Comparison of ENCODE assay signal across 10 mouse cellular contexts in the genomic region with DNA sequence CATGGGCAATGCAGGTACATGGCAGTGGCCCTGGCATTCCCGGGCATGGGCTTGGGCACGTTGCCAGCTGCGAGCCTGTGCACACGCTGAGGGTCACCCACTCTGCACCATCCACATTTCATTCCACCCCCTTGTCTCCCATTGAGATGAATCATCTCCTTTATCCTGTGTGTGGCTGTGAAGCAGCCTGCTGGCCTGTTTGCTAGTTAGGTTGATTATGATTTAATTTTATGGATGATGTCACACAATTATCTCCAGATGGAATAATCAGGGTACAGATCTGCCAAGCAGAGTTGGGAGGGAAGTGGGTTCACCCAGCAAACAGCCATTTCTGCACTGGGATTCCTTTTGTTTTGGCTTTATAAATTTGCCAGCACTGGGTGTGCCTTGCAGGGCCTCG.
A peak's percentile ranks its signal among the peaks of the same experiment; 100 is the strongest.
DNase-seq lines count a peak whose midpoint lies in the region; ATAC-seq lines count a peak whose summit lies in the region.
"Had no signal": no experiment of that assay in that cellular context is flagged by ENCODE, and none has a peak within 500 bp of the region (broad histone marks: within the 10 kb centered on the region; RNA-seq: fewer than 3 reads in every experiment).

No protein-coding gene starts in this region.

- 0 out of 2 replicates have a peak, but pooled peaks cover 5% of the 10 kb centered on the region for H3K9me3 ChIP-seq in forebrain, embryonic 14.5 days (replicated peaks; ENCODE audit: control insufficient read depth, low read length)
- peaks cover 15% of the 10 kb centered on the region; the same call in 1 of the 2 replicates for H3K9me3 ChIP-seq in forebrain, embryonic 10.5 days
- peaks cover 17% of the 10 kb centered on the region for H3K9me3 ChIP-seq in embryonic facial prominence, embryonic 13.5 days
- H3K9me3 ChIP-seq: liver, embryonic 12.5 days had no signal

- no peak overlapping the region for H3K4me3 ChIP-seq in forebrain, embryonic 14.5 days (ENCODE audit: low read depth, low read length)
- H3K4me3 ChIP-seq in forebrain, embryonic 10.5 days: no peak overlapping the region
- H3K4me3 ChIP-seq in embryonic facial prominence, embryonic 13.5 days: no peak overlapping the region
- H3K4me3 ChIP-seq: liver, embryonic 12.5 days; midbrain, embryonic 10.5 days had no signal

- H3K36me3 ChIP-seq in forebrain, embryonic 14.5 days (ENCODE audit: control insufficient read depth, insufficient read depth, low read length): no peaks in the 10 kb centered on the region
- H3K36me3 ChIP-seq in forebrain, embryonic 10.5 days (replicated peaks): no peaks in the 10 kb centered on the region
- H3K36me3 ChIP-seq in embryonic facial prominence, embryonic 13.5 days: no peaks in the 10 kb centered on the region
- H3K36me3 ChIP-seq: liver, embryonic 12.5 days; midbrain, embryonic 10.5 days had no signal

- 76% methylated on average over 5 of the region's 5 CpGs for WGBS in forebrain, embryonic 14.5 days
- WGBS in forebrain, embryonic 10.5 days: 87% methylated on average over 5 of the region's 5 CpGs
- 56% methylated on average over 5 of the region's 5 CpGs for WGBS in embryonic facial prominence, embryonic 13.5 days

- peak; percentile 27 for DNase-seq in forebrain, embryonic 14.5 days (ENCODE audit: low spot score)
- DNase-seq in forebrain, embryonic 10.5 days (ENCODE audit: extremely low spot score, low spot score): no peak
- DNase-seq in left cerebral cortex, adult 18-20 months (ENCODE audit: low spot score in 2 of 2): peak; percentile 28 to 32
- DNase-seq in left cerebral cortex, adult 11 months (ENCODE audit: low spot score): no peak
- DNase-seq in retina, embryonic 14.5 days (ENCODE audit: low spot score): peak; percentile 54
- DNase-seq in adrenal gland, postnatal 4 days (ENCODE audit: low spot score in 2 of 2): no peak
- DNase-seq in kidney, adult 18-20 months: no peak

- H3K4me1 ChIP-seq in forebrain, embryonic 14.5 days (ENCODE audit: control insufficient read depth, insufficient read depth, low read length): no peaks in the 10 kb centered on the region
- H3K4me1 ChIP-seq in forebrain, embryonic 10.5 days: no peaks in the 10 kb centered on the region
- peaks cover 11% of the 10 kb centered on the region for H3K4me1 ChIP-seq in embryonic facial prominence, embryonic 13.5 days
- H3K4me1 ChIP-seq: liver, embryonic 12.5 days; midbrain, embryonic 10.5 days had no signal

- H3K9ac ChIP-seq in forebrain, embryonic 14.5 days (ENCODE audit: low read length): no peak overlapping the region
- H3K9ac ChIP-seq in embryonic facial prominence, embryonic 13.5 days: no peak overlapping the region
- H3K9ac ChIP-seq: liver, embryonic 12.5 days had no signal

- peak; percentile 34; the same call in 1 of the 2 replicates for ATAC-seq in forebrain, embryonic 14.5 days
- ATAC-seq in embryonic facial prominence, embryonic 13.5 days (ENCODE audit: insufficient number of reproducible peaks, insufficient read depth, low FRiP score, low TSS enrichment, low read depth): peak; percentile 59; the same call in 1 of the 2 replicates
- ATAC-seq: liver, embryonic 12.5 days had no signal

- no peak overlapping the region for H3K27ac ChIP-seq in forebrain, embryonic 14.5 days (ENCODE audit: low read depth, low read length)
- H3K27ac ChIP-seq in forebrain, embryonic 10.5 days: no peak overlapping the region
- peak overlapping the region; percentile 76 for H3K27ac ChIP-seq in embryonic facial prominence, embryonic 13.5 days
- H3K27ac ChIP-seq: liver, embryonic 12.5 days; midbrain, embryonic 10.5 days had no signal

- 0 out of 2 replicates have a peak, but pooled peaks cover 3% of the 10 kb centered on the region for H3K27me3 ChIP-seq in forebrain, embryonic 14.5 days (replicated peaks; ENCODE audit: control insufficient read depth, insufficient read depth, low read length)
- no peaks in the 10 kb centered on the region for H3K27me3 ChIP-seq in forebrain, embryonic 10.5 days (ENCODE audit: poor library complexity, severe bottlenecking)
- no peaks in the 10 kb centered on the region for H3K27me3 ChIP-seq in embryonic facial prominence, embryonic 13.5 days
- H3K27me3 ChIP-seq: liver, embryonic 12.5 days had no signal

- no peak overlapping the region for H3K4me2 ChIP-seq in forebrain, embryonic 14.5 days (ENCODE audit: low read length)
- H3K4me2 ChIP-seq in embryonic facial prominence, embryonic 13.5 days: no peak overlapping the region
- H3K4me2 ChIP-seq: liver, embryonic 12.5 days had no signal

Comparison
In these comparisons a context has a peak if more than half of its experiments do, and no peak if none do; other contexts are left out.
1. DNase-seq: peak in forebrain, embryonic 14.5 days (single experiment), left cerebral cortex, adult 18-20 months (2 of 2) and retina, embryonic 14.5 days (single experiment); none in forebrain, embryonic 10.5 days (single experiment), left cerebral cortex, adult 11 months (single experiment), adrenal gland, postnatal 4 days (0 of 2) and kidney, adult 18-20 months (single experiment).